Mouse (Mus musculus): ENCODE measurements at regions not wholly inside any gene's neighbourhood (a gene's known extent, or its start where the extent isn't known, plus 50 kb on each side); places are given as distances from the start of the nearest gene placed in this dataset.

DNA sequence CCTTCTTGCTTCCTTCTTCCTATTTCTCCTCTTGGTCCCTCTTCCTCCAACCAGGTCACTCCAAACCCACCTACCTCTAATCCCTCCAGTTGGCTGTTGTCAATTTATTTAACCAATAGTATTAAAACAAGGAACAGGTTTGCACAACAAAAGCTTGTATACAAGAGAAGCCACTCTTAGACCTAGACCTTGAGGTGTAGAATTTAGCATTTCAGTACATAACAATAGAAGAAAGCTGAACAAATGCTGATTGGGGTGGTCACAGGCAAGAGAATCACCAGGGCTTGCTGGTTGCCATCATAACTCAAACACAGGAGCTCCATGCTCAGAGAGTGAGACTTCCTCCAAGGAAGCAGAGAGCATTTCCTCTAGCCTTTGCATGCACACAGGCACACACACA, 272.2 kb downstream of the Slc30a10 start:
- no peak for DNase-seq

DNA sequence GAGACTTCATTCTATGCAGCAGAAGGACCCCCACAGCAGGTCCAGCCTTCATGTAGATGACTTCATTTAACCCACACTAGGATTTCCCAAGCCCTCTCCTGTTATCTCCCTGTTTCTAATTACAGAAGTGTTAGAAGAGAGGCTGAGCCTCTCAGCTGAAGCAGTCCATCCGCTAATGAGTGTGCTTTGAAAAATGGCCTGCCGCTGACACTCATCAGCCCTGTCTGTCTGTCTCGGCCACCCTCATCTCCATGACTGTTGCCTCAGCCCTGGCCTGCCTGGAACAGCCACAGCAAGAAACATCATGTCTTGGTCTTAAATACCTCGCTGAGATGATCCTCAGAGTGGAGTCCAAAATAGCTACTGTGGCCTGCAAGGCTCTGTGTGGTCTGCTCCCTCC, 273.1 kb downstream of the Slc30a10 start:
- no peak for DNase-seq

DNA sequence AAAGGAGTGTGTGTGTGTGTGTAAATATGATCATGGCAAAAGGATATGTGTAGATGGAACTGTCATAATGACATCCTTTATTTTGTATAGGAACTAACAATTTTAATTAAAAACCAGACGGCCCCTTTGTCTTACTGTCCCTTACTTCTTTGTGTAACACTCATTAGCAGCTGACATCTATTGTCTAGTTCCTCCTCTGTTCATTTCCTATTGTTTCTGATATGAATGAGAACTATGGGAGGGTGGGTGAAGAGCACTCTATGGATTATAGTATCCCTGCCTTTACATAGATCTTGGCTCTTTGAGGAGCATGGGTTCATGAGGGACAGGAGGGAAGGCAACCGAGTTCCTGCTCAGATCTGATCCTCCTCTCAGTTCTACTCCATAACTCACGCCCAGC, 273.8 kb downstream of the Slc30a10 start:
- DNase-seq: no peak

DNA sequence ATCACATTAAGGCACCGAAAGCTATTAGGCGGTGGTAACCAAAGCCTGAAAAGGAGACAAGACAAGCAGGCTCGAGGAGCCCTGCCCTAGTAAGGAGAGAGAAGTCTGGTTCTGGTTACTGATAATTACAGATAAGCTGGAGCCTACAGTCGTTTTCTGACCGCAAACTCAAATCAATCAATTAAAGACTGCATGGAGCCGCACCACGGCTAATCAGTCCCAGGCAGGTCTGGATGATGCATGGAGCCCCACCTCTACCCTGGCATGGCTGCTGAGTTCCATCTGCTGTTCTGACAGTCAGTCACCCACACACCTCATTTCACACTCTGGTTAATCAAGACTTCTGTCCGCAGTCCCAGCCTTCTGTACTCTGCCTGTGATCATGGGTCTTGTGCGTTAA, 276.4 kb downstream of the Slc30a10 start:
- DNase-seq: peak; percentile 23 to 38

DNA sequence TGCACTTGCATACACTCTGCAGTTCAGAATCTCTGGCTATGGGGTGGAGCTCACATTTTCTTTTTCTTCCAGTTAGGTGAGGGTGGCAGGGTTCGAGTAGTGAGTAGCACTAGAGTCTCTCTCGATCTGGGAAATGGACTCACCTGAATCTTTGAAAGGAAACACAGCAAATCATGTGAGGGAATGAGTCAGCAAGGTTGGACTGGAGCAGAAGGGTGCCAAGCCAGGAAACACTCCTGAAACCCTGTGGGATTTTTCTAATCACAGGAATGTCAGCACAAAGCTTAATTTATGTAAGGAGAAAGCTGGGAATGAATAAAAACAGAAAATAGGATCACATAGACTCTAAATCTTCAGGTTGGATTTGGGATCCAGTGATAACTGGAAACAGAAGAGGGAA, 282.1 kb downstream of the Slc30a10 start:
- no peak for DNase-seq

DNA sequence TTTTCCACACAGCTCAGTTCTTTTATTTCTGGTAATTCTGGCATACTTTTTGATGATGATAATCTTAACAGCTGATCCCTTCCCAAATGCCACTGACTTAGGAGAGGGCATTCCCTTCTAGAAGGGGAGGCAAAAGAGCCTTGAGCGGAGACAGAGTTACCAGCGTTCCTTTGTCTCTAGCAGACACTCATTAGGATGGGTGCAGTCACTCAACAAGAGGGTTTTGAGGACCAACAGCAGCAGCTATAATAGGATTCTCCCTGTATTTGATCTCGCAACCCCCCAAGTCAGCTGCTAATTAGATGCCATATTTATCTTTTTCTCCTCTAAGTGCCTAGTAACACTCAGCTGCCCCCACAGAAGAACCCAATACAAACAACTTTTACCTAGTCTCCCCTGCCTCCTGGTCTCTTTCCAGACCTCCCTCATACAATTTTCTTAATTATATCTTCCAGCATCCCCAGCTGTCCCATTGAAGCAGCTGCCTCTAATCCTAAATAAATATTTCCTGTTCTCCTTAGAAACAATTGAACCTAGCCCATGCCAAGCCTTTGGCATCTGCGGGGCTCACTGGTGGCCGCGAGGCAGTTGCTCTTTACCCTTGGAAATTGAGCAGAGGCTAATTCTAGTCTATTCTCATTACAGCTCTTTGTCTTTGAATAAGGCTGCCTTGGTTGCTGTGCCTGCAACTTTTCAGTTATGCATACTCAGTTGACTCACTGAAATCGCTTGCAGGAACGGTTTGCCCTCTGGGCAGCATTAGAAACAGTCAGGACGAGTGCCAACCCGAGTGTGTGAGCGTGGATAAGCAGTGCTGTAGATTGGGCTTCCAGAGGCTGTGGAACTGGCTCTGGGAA, 286.6 kb downstream of the Slc30a10 start:
- peak; percentile 19 to 29 for DNase-seq

DNA sequence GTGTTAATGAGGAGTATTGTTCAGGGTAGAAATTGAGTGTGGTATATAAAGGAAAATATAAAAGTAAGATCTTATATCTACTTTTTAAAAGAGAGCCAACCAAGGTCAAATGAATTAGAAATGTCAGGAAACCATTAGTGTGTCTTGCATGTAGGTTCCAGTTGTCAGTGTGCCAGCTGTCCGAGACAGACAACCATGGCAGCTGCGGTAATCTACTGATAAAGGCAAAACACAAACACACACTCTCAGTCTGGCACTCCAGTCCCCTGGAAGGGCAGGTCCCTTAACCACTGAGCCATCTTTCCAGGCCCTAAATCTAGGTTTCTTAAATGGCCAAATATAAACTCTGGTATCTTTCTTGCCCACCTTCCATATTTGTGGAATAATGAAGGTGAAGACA, 294.6 kb downstream of the Slc30a10 start:
- DNase-seq: no peak

DNA sequence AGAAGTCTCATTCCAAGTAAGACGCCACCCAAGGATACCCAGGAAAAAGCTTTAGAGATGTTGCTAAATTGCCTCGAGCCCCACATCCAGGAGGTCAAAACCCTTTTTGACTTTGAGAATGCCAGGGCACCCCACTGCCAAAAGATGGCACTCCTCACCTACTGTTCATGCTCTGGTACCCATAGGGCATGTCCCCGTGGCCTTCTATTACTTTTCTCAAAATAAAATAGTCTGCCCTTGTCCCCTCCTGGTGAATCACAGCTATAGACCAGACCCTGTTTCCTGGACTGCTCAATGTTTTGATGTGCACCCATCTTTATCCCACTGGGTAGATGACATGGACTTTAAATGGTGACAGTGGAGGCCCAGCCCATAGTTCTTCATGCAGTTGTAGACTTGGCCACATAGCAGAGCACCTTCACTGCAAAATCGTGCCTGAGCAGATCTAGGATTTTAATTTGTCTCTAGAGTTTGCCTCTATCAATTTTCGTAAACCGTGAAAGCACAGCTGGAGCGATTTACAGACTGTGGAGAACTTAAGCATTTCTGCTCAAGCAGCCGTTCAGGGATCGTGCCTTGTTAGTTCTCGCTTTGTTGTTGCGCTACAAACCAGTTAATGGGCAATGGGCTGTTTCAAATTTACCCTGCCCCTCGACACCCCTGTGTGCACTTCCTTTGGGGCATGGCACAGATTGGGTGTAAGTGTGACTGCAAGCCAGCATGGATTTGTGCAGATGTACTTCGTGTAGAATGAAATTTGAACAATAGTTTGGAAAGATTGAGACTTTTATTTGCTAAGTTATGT, 300.0 kb downstream of the Slc30a10 start:
- DNase-seq: peak; percentile 52 to 58

DNA sequence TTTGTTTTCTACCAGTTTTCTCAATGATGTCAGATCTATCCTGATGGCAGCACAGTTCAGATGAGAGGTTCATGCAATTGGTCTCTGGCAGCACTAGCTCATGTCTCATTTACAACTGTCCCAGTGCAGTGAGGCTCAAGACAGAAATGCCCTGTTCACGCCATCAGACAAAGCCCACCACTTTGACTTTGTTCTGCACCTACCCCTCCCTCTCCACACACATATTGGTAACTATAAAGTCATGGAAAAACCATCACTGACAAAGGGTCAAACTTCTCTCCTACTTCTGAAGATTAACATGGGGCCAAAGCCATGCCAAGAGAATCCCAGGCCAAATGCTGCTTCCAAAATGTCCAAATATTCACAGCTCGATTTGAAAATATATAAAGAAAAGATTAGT, 302.7 kb downstream of the Slc30a10 start:
- DNase-seq: no peak

DNA sequence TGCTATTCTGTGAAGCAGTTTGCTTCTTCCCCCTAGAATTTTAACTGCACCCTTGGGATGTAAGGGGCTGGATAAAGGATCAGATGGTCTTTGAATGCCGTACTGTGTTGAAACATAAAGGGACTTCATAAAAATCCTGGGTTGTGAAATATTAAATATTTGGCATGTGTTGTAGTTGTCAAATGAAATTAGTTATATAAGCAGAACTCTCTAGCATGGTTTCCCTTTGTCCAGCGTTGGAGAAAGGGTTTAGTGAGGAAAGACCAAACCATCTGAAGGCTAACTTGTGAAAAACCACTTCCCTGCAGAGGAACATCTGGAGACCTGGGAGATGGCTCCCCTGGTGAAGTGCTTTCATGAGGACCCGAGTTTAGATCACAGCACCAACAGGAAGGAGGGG, 319.6 kb downstream of the Slc30a10 start:
- no peak for DNase-seq

DNA sequence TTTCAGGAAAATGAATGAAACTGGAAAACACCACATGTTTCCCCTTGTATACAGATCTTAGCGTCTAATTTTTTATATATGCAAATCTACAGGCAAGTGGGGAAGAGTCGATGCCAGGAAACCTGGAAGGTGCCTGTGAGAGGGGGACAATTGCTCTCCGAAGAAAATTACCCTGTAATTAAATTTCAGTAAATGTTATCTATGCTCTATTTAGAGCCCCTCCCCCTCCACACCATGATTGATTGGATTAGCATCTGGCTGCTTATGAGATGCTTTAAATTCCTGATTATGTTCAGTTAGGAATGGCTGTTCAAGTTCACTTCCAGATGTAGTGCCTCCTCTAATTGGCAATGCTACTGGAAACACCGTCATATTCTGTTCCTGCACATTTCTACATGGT, 325.0 kb downstream of the Slc30a10 start:
- no peak for DNase-seq

DNA sequence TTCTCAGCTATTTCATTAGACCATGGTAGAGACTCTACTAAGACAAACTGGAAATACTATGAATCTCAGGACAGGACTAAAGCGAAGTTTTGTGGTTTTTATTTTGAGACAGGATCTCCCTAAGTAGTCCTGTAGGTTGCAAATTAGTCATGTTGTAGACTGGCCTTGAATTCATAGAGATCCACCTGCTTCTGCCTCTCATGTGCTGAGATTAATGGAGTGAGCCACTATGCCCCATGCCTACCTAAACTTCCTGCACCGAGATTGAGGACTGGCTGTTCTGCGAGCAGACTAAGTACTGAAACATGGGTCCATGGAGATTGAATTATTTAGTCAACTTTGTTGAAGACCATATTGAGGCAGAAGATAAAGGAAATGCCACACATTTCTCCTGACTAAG, 315.0 kb downstream of the Lyplal1 start:
- DNase-seq: no peak

DNA sequence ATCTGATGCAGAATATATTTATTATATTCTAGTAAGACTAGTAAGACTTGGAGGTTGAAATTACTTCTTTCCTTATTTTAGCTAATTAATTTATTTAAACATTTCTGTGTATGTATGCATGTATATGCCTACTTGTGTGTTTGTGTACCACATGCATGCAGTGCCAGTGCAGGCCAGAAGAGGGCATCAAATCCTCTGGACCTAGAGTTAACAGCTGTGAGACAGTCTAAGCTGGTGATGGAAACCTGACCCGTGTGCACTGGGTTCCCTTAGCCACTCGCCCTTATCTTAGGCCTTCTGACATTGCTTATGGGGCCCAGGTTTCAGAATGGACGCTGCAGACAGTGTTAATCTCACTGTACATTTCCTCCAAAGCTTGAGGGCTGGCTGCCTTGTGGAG, 302.2 kb downstream of the Lyplal1 start:
- no peak for DNase-seq

DNA sequence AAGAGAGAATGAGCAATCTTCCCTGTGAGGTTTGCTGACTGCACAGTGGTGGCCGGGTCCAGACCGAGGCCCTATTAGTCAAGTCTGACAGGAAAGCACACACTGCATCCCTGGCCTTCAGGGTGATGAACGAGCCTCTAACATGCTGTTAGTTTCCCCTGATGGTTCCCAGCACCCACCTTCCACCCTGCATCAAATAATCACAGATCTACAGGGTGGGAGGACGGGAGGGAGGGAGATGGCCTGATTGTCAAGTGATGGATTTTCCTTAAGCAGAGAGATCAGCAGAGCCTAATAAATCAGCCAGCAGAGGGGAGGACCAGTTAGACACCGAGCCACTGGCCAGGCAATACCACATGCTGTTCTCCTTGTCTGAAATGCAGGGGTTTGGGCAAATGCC, 298.1 kb downstream of the Lyplal1 start:
- no peak for DNase-seq

DNA sequence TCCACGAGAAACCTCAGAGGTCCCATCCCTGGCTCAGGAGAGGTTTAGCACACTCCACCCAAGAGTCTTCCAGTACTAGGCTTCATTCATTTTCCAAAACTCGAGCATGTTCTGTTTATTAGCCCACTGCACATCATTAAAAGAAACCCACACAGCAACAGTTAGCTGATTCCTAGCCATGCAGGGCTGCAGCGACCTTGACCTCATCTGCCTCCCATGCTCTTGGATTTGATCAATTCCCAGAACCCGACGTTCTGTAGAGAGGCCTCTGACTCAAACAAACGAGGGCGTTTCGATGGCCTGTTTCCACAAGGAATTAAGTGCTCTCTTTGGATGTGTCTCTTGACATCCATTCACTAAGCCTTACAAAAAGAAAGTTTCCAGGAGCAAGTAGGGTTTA, 294.9 kb downstream of the Lyplal1 start:
- DNase-seq: no peak

DNA sequence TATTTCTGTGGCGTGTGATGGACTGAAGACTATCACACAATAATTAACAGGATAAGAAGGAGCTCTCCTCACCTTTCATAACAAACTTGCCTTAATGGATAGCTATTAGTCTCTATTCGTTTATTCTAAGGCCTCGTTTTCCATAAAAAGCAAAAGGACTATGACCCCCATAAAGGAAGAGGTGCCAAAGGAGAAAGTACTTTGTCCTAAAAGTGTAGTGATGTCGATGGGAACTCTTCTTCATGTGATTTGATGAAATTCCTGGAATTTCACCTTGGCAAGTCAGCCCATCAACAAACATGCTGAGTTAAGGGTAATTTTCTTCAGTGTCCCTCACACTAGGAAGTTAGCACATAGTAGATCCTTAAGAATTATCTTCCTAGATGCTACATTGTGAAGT, 293.9 kb downstream of the Lyplal1 start:
- DNase-seq: no peak

DNA sequence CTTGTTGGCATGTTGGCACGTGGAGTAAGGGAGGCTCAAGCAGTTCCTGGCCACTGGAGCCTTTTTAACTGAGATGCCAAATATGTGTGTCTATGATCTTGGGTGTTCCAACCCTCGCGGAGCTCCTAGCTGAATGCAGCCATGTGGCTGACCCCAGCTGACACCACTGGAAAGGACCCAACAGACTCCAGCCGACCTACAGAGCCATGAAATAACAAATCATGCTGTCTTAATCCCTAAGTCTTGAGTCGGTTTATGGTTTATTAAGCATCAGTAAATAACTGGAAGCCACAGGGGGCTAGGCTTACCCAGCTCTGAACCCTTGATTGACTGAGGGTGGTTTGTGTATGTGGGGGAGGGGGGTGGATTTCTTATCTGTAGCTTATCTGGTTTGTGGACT, 293.2 kb downstream of the Lyplal1 start:
- peak; percentile 24 to 25 for DNase-seq

DNA sequence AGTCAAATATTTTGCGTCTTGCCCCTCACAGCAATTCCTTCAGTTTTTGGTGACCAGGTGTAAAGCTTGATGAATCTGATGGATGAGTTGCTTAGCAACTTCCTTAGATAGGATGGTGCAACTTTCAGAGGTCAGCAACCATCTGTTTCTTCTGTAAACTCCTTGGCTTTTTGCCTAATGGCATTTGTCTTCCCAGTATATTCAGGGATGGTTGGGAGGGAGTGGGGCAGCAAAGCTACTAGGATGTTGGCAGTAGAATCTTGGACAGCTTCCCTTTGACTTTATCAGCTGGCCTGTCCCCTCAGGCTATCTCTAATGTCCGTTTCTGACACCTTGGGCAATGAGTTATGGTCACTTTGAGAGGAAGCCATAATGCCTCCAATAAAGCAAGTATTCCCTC, 289.1 kb downstream of the Lyplal1 start:
- peak; percentile 31 to 32 for DNase-seq

DNA sequence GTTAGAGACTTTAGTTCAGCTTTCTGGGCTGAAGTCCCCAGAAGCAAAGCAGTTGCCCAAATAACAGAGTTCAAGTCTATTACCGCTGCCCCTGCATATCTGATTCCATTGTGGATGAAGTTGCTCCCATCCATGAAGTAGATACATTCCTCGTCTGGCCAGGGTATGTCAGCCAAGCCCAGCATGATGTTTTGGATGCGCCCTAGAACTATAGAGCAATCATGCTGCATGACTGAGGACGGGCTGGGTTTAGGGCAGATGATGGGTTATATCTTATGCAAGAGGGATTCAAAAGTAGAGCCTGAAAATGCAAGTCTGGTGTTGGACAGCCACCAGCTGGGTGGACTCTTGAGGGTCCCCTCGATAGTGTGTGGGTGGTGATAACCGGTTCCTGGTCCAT, 288.6 kb downstream of the Lyplal1 start:
- peak; percentile 50 to 57 for DNase-seq

DNA sequence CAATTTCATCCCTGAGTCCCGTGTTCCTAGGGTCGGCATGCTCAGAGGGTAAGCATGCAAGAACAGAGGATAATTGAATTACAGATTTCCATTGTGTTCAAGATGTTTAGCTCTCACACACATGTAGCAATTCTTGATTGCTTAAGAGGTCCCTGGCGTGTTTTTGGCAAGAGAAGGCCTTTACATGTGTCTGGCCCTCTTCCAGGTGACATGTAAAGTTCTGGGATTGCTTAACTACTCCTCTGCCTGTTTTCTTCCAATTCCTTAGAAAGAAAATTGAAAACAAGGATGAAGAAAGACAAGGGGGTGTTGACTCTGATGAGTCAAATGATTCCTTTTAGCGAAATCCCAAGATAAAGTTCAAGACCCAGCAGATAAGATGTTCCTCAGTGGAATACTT, 285.1 kb downstream of the Lyplal1 start:
- no peak for DNase-seq

DNA sequence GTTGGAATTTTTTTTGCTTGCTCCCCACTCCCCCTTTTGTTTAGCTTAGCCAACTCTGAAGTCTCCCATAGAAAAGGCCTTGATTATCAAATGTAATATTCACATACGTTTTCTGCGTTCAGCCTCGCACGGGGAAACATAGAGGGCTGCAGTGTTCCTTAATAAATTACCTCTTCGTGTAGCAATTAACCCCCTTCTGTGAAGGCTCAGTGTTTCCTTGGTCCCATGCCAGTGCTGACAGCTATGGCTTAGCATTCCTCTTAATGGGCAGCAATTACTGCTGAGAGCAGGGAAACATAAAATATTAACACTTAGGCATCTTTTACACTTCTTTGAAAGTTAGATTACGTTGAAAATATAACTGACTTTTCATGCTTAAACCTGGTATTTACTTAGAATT, 282.9 kb downstream of the Lyplal1 start:
- peak; percentile 20 to 28 for DNase-seq

DNA sequence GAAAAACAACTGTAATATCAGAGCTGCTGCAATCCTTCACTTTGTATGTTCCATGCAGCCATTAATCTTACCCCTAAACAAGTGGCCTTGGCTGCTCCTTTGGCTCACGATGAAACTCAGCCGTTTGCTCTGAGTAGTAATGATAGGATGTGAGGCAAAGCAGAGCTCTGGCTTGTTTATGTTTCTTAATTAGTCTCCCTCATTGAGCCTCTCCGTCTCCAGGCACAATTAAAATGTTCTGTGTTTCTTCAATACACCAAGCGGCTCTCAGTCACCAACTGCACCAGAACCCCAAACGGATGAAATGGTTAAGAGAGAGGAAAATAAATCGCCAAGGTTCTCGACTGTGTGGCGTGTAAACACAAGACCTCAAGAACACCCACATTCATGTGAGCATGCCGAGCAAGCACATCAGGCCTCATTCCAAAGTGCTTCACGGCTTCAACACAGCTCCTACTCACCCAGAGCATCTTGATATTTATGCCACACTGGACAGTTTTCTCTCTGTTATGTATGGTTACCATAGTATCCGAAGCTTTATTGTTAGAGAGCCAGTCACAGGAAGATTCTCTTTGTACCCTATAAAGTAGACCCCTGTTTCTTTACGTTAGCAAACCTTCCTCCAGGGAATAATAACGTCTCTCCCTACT, 280.4 kb downstream of the Lyplal1 start:
- no peak for DNase-seq

DNA sequence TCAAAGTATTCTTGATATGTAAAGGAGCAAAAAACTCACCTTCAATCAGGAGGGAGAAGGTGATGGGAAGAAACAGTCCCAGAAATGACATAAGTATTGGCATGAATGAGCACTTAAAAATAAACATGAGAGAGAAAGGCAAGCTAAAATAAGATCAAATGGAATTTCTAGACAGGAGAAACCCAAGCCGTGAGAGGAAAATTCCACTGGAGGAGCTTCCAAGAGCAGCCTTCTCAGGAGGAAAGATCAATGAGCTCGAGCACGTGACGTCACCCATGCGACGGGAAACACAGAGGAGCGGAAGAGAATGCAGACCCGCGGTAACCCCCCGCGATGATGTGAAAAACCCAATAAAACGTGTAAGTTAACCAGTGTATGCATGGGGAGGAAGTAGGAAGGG, 274.6 kb downstream of the Lyplal1 start:
- DNase-seq: no peak

DNA sequence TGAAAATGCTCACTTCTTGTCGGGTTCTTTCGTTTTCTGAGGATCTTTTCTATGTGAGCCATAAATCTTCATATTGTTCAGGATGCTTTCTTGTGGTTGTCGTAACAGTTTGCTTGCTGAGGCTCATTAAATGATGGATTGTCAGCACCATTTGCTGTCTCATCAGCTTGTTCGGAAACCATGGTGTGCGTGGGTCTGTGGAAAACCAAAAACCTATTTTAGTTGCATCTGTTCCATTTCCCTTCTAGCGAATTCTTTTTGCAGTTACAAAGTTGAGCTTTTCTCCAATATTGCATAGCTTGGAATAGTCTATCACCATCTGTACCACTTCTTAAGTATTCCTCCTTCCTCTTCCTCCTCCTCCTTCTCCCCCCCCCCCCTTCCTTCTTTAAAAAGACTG, 269.9 kb downstream of the Lyplal1 start:
- DNase-seq: no peak
